Mouse (Mus musculus): ENCODE results near the gene Klf11. TPM values are rescaled to one million over a fixed set of nuclear protein-coding genes. Genes with fewer than 3 reads are reported as not detected.

Gene Klf11
- polyA plus RNA-seq, 1 experiment: 35.2 TPM

GRCm38 (mm10) chr12:24648094-24648493 lies 3.0 kb upstream of the Klf11 start:
- 63% methylated on average over 1 of the region's 1 CpGs for WGBS
- H3K4me1 ChIP-seq (ENCODE audit: control insufficient read depth, insufficient read depth, low read length): peaks cover 26% of the 10 kb centered on the region
- DNase-seq: no peak
- TF ChIP-seq POLR2A (IDR thresholded peaks at IDR 0.05; ENCODE audit: borderline replicate concordance, extremely low read depth, low read depth, low read length) (no peak), CTCF (IDR thresholded peaks at IDR 0.05; ENCODE audit: insufficient read depth, low read length) (no peak)
- H3K4me3 ChIP-seq (replicated peaks; ENCODE audit: extremely low read depth, low read depth, low read length): no peak overlapping the region

GRCm38 (mm10) chr12:24650415-24651062 lies 535 bp upstream of the Klf11 start:
- Histone ChIP-seq H3K4me1 (ENCODE audit: control insufficient read depth, insufficient read depth, low read length) (peaks cover 25% of the 10 kb centered on the region), H3K4me3 (replicated peaks; ENCODE audit: extremely low read depth, low read depth, low read length) (peak overlapping the region; percentile 83)
- peak; percentile 71; the same call in 1 of the 2 replicates for TF ChIP-seq POLR2A (IDR thresholded peaks at IDR 0.05; ENCODE audit: borderline replicate concordance, extremely low read depth, low read depth, low read length)
- TF ChIP-seq CTCF (IDR thresholded peaks at IDR 0.05; ENCODE audit: insufficient read depth, low read length): no peak
- 4% methylated on average over 22 of the region's 22 CpGs for WGBS
- no peak for DNase-seq

GRCm38 (mm10) chr12:24651642-24652342 lies 718 bp downstream of the Klf11 start:
- TF ChIP-seq CTCF (IDR thresholded peaks at IDR 0.05; ENCODE audit: insufficient read depth, low read length): no peak
- 0 out of 2 replicates have a peak, but pooled peaks have one; percentile 5 for TF ChIP-seq POLR2A (IDR thresholded peaks at IDR 0.05; ENCODE audit: borderline replicate concordance, extremely low read depth, low read depth, low read length)
- Histone ChIP-seq H3K4me1 (ENCODE audit: control insufficient read depth, insufficient read depth, low read length) (peaks cover 27% of the 10 kb centered on the region), H3K4me3 (replicated peaks; ENCODE audit: extremely low read depth, low read depth, low read length) (peak overlapping the region; percentile 90)
- 2% methylated on average over 35 of the region's 36 CpGs for WGBS
- peak; percentile 98 for DNase-seq

GRCm38 (mm10) chr12:24654065-24654862 lies 3.2 kb downstream of the Klf11 start:
- 72% methylated on average over 16 of the region's 16 CpGs for WGBS
- no peak for TF ChIP-seq CTCF (IDR thresholded peaks at IDR 0.05; ENCODE audit: insufficient read depth, low read length)
- no peak for TF ChIP-seq POLR2A (IDR thresholded peaks at IDR 0.05; ENCODE audit: borderline replicate concordance, extremely low read depth, low read depth, low read length)
- no peak for DNase-seq
- Histone ChIP-seq H3K4me1 (ENCODE audit: control insufficient read depth, insufficient read depth, low read length) (peaks cover 21% of the 10 kb centered on the region), H3K4me3 (replicated peaks; ENCODE audit: extremely low read depth, low read depth, low read length) (no peak overlapping the region)

- 53% methylated on average over 3 of the region's 3 CpGs for WGBS
- Histone ChIP-seq H3K4me3 (replicated peaks; ENCODE audit: extremely low read depth, low read depth, low read length) (no peak overlapping the region), H3K4me1 (ENCODE audit: control insufficient read depth, insufficient read depth, low read length) (peaks cover 14% of the 10 kb centered on the region; the same call in 1 of the 2 replicates)
- TF ChIP-seq POLR2A (IDR thresholded peaks at IDR 0.05; ENCODE audit: borderline replicate concordance, extremely low read depth, low read depth, low read length) (no peak), CTCF (IDR thresholded peaks at IDR 0.05; ENCODE audit: insufficient read depth, low read length) (no peak)
- no peak for DNase-seq
Measured at GRCm38 (mm10) chr12:24656436-24656835, 5.4 kb downstream of the Klf11 start.

GRCm38 (mm10) chr12:24658998-24659397 lies 7.9 kb downstream of the Klf11 start:
- Histone ChIP-seq H3K4me1 (ENCODE audit: control insufficient read depth, insufficient read depth, low read length) (peaks cover 6% of the 10 kb centered on the region; the same call in 1 of the 2 replicates), H3K4me3 (replicated peaks; ENCODE audit: extremely low read depth, low read depth, low read length) (no peak overlapping the region)
- WGBS: 76% methylated on average over 4 of the region's 4 CpGs
- no peak for TF ChIP-seq POLR2A (IDR thresholded peaks at IDR 0.05; ENCODE audit: borderline replicate concordance, extremely low read depth, low read depth, low read length)
- TF ChIP-seq CTCF (IDR thresholded peaks at IDR 0.05; ENCODE audit: insufficient read depth, low read length): no peak
- no peak for DNase-seq

GRCm38 (mm10) chr12:24659923-24660322 lies 8.8 kb downstream of the Klf11 start:
- WGBS: 90% methylated on average over 9 of the region's 9 CpGs
- TF ChIP-seq CTCF (IDR thresholded peaks at IDR 0.05; ENCODE audit: insufficient read depth, low read length) (no peak), POLR2A (IDR thresholded peaks at IDR 0.05; ENCODE audit: borderline replicate concordance, extremely low read depth, low read depth, low read length) (no peak)
- no peak for DNase-seq
- Histone ChIP-seq H3K4me1 (ENCODE audit: control insufficient read depth, insufficient read depth, low read length) (peaks cover 4% of the 10 kb centered on the region; the same call in 1 of the 2 replicates), H3K4me3 (replicated peaks; ENCODE audit: extremely low read depth, low read depth, low read length) (no peak overlapping the region)

- TF ChIP-seq POLR2A (IDR thresholded peaks at IDR 0.05; ENCODE audit: borderline replicate concordance, extremely low read depth, low read depth, low read length) (no peak), CTCF (IDR thresholded peaks at IDR 0.05; ENCODE audit: insufficient read depth, low read length) (no peak)
- DNase-seq: no peak
- 64% methylated on average over 4 of the region's 4 CpGs for WGBS
Measured at GRCm38 (mm10) chr12:24661100-24661499, 10.0 kb downstream of the Klf11 start.

GRCm38 (mm10) chr12:24662131-24662530 lies 11.1 kb downstream of the Klf11 start:
- Histone ChIP-seq H3K4me3 (replicated peaks; ENCODE audit: extremely low read depth, low read depth, low read length) (no peak overlapping the region), H3K4me1 (ENCODE audit: control insufficient read depth, insufficient read depth, low read length) (peaks cover 2% of the 10 kb centered on the region; the same call in 1 of the 2 replicates)
- TF ChIP-seq POLR2A (IDR thresholded peaks at IDR 0.05; ENCODE audit: borderline replicate concordance, extremely low read depth, low read depth, low read length) (no peak), CTCF (IDR thresholded peaks at IDR 0.05; ENCODE audit: insufficient read depth, low read length) (no peak)
- no peak for DNase-seq
- WGBS: 79% methylated on average over 5 of the region's 5 CpGs

More at GRCm38 (mm10) chr12:24661100-24661499, 10.0 kb downstream of the Klf11 start:
- peaks cover 4% of the 10 kb centered on the region; the same call in 1 of the 2 replicates for H3K4me1 ChIP-seq (ENCODE audit: control insufficient read depth, insufficient read depth, low read length)
- no peak overlapping the region for H3K4me3 ChIP-seq (replicated peaks; ENCODE audit: extremely low read depth, low read depth, low read length)
